Mouse (Mus musculus): Measurements from ENCODE around the gene Skiv2l. TPM values are rescaled to one million over a fixed set of nuclear protein-coding genes. Genes with fewer than 3 reads are reported as not detected.

Gene Skiv2l
- total and polyA plus RNA-seq, 2 experiments from 2014 or later, result 18.7 to 40.3 TPM

GRCm38 (mm10) chr17:34795633-34796032 lies 54.4 kb downstream of the Skiv2l start:
- 0 out of 2 replicates have a peak, but pooled peaks cover 4% of the 10 kb centered on the region for H3K9me3 ChIP-seq (replicated peaks; ENCODE audit: control insufficient read depth, low read length)
- no peak overlapping the region for H3K27ac ChIP-seq (ENCODE audit: low read depth)
- H3K36me3 ChIP-seq (replicated peaks; ENCODE audit: control insufficient read depth, insufficient read depth, low read length), result no peaks in the 10 kb centered on the region
- no peaks in the 10 kb centered on the region for H3K27me3 ChIP-seq (ENCODE audit: control insufficient read depth, insufficient read depth, low read length)
- ATAC-seq (ENCODE audit: insufficient read depth, low read depth) (no peak), DNase-seq (ENCODE audit: low spot score) (no peak)
- TF ChIP-seq EP300 (IDR thresholded peaks at IDR 0.05; ENCODE audit: low read depth), result no peak
- TF ChIP-seq CTCF (IDR thresholded peaks at IDR 0.05; ENCODE audit: low read depth), result peak; percentile 28
- no peak overlapping the region for H3K4me2 ChIP-seq (ENCODE audit: low read depth, low read length)
- H3K9ac ChIP-seq (replicated peaks; ENCODE audit: low read depth, low read length), result no peak overlapping the region
- no peak overlapping the region for H3K4me3 ChIP-seq (ENCODE audit: low read depth, low read length)
- no peaks in the 10 kb centered on the region for H3K4me1 ChIP-seq (ENCODE audit: control insufficient read depth, insufficient read depth)
- WGBS, result 56% methylated on average over 9 of the region's 9 CpGs

- H3K4me3 ChIP-seq (ENCODE audit: low read depth, low read length), result no peak overlapping the region
- 0 out of 2 replicates have a peak, but pooled peaks cover 4% of the 10 kb centered on the region for H3K9me3 ChIP-seq (replicated peaks; ENCODE audit: control insufficient read depth, low read length)
- TF ChIP-seq EP300 (IDR thresholded peaks at IDR 0.05; ENCODE audit: low read depth) (no peak), CTCF (IDR thresholded peaks at IDR 0.05; ENCODE audit: low read depth) (no peak)
- H3K27me3 ChIP-seq (ENCODE audit: control insufficient read depth, insufficient read depth, low read length), result no peaks in the 10 kb centered on the region
- 76% methylated on average over 10 of the region's 10 CpGs for WGBS
- H3K27ac ChIP-seq (ENCODE audit: low read depth), result no peak overlapping the region
- no peak overlapping the region for H3K4me2 ChIP-seq (ENCODE audit: low read depth, low read length)
- DNase-seq (ENCODE audit: low spot score) (no peak), ATAC-seq (ENCODE audit: insufficient read depth, low read depth) (no peak)
- H3K9ac ChIP-seq (replicated peaks; ENCODE audit: low read depth, low read length), result no peak overlapping the region
- H3K36me3 ChIP-seq (replicated peaks; ENCODE audit: control insufficient read depth, insufficient read depth, low read length), result no peaks in the 10 kb centered on the region
- no peaks in the 10 kb centered on the region for H3K4me1 ChIP-seq (ENCODE audit: control insufficient read depth, insufficient read depth)
Measured at GRCm38 (mm10) chr17:34795016-34795415, 55.0 kb downstream of the Skiv2l start.

Small RNAs within 50 kb of the gene (microRNA-seq; reads per million reads assigned to microRNA genes)
- gene Mir6970 (0.54 reads per million), gene Mir6971 (1.8 reads per million, percentile 2 among the genes with 10 or more reads in this experiment), gene Mir6972 (not detected)

Other genes with a start within 250 kb of the Skiv2l start
Only the 30 nearest of the 37 such genes appear.
- 35.7 and 37.4 TPM in 2 replicates for gene Ppt2, start 221.7 kb downstream of the Skiv2l start, total RNA-seq (2014; rRNA removed; ENCODE audit: low replicate concordance)
- 24.0 and 25.7 TPM in 2 replicates for gene Ppt2, start 221.7 kb downstream of the Skiv2l start, polyA plus RNA-seq (2015; fragmentation: Nextera tagmentation; extraction: Ambion mirVana)
- gene Prrt1, start 220.7 kb downstream of the Skiv2l start, total RNA-seq (2014; rRNA removed; ENCODE audit: low replicate concordance), result 0.35 TPM in 1 of 2 replicates, not detected in the other
- gene Prrt1, start 220.7 kb downstream of the Skiv2l start, polyA plus RNA-seq (2015; fragmentation: Nextera tagmentation; extraction: Ambion mirVana), result 0.16 and 0.19 TPM in 2 replicates
- 2.6 and 7.1 TPM in 2 replicates for gene Fkbpl, start 205.4 kb downstream of the Skiv2l start, total RNA-seq (2014; rRNA removed; ENCODE audit: low replicate concordance)
- 12.3 and 13.4 TPM in 2 replicates for gene Fkbpl, start 205.4 kb downstream of the Skiv2l start, polyA plus RNA-seq (2015; fragmentation: Nextera tagmentation; extraction: Ambion mirVana)
- gene Atf6b, start 203.1 kb downstream of the Skiv2l start, total RNA-seq (2014; rRNA removed; ENCODE audit: low replicate concordance), result 15.8 and 16.6 TPM in 2 replicates
- gene Atf6b, start 203.1 kb downstream of the Skiv2l start, polyA plus RNA-seq (2015; fragmentation: Nextera tagmentation; extraction: Ambion mirVana), result 22.5 and 24.3 TPM in 2 replicates
- 24.5 and 26.8 TPM in 2 replicates for gene Tnxb, start 179.7 kb downstream of the Skiv2l start, total RNA-seq (2014; rRNA removed; ENCODE audit: low replicate concordance)
- 1.8 and 2.0 TPM in 2 replicates for gene Tnxb, start 179.7 kb downstream of the Skiv2l start, polyA plus RNA-seq (2015; fragmentation: Nextera tagmentation; extraction: Ambion mirVana)
- gene C4b, start 106.3 kb downstream of the Skiv2l start, total RNA-seq (2014; rRNA removed; ENCODE audit: low replicate concordance), result 0.80 and 0.85 TPM in 2 replicates
- gene C4b, start 106.3 kb downstream of the Skiv2l start, polyA plus RNA-seq (2015; fragmentation: Nextera tagmentation; extraction: Ambion mirVana), result 0.88 and 0.93 TPM in 2 replicates
- gene Cyp21a1, start 45.6 kb downstream of the Skiv2l start, total RNA-seq (2014; rRNA removed; ENCODE audit: low replicate concordance), result not detected in 2 replicates
- not detected in 2 replicates for gene Cyp21a1, start 45.6 kb downstream of the Skiv2l start, polyA plus RNA-seq (2015; fragmentation: Nextera tagmentation; extraction: Ambion mirVana)
- gene Stk19, start 13.3 kb downstream of the Skiv2l start, total RNA-seq (2014; rRNA removed; ENCODE audit: low replicate concordance), result 2.6 and 9.2 TPM in 2 replicates
- gene Stk19, start 13.3 kb downstream of the Skiv2l start, polyA plus RNA-seq (2015; fragmentation: Nextera tagmentation; extraction: Ambion mirVana), result 20.5 and 20.7 TPM in 2 replicates
- 19.2 and 22.3 TPM in 2 replicates for gene Dxo, start 13.2 kb downstream of the Skiv2l start, total RNA-seq (2014; rRNA removed; ENCODE audit: low replicate concordance)
- 23.0 and 24.3 TPM in 2 replicates for gene Dxo, start 13.2 kb downstream of the Skiv2l start, polyA plus RNA-seq (2015; fragmentation: Nextera tagmentation; extraction: Ambion mirVana)
- gene Nelfe, start 181 bp upstream of the Skiv2l start, total RNA-seq (2014; rRNA removed; ENCODE audit: low replicate concordance), result 22.9 and 39.8 TPM in 2 replicates
- 36.3 and 39.9 TPM in 2 replicates for gene Nelfe, start 181 bp upstream of the Skiv2l start, polyA plus RNA-seq (2015; fragmentation: Nextera tagmentation; extraction: Ambion mirVana)
- gene Cfb, start 12.3 kb upstream of the Skiv2l start, total RNA-seq (2014; rRNA removed; ENCODE audit: low replicate concordance), result 1.1 and 2.9 TPM in 2 replicates
- 1.3 and 2.1 TPM in 2 replicates for gene Cfb, start 12.3 kb upstream of the Skiv2l start, polyA plus RNA-seq (2015; fragmentation: Nextera tagmentation; extraction: Ambion mirVana)
- 6.1 and 7.6 TPM in 2 replicates for gene Zbtb12, start 29.3 kb upstream of the Skiv2l start, total RNA-seq (2014; rRNA removed; ENCODE audit: low replicate concordance)
- gene Zbtb12, start 29.3 kb upstream of the Skiv2l start, polyA plus RNA-seq (2015; fragmentation: Nextera tagmentation; extraction: Ambion mirVana), result 0.63 and 0.93 TPM in 2 replicates
- not detected in 2 replicates for gene Gm20547, start 31.8 kb upstream of the Skiv2l start, total RNA-seq (2014; rRNA removed; ENCODE audit: low replicate concordance)
- gene Gm20547, start 31.8 kb upstream of the Skiv2l start, polyA plus RNA-seq (2015; fragmentation: Nextera tagmentation; extraction: Ambion mirVana), result not detected in 2 replicates
- 4.5 and 7.1 TPM in 2 replicates for gene C2, start 48.1 kb upstream of the Skiv2l start, total RNA-seq (2014; rRNA removed; ENCODE audit: low replicate concordance)
- 2.9 and 3.3 TPM in 2 replicates for gene C2, start 48.1 kb upstream of the Skiv2l start, polyA plus RNA-seq (2015; fragmentation: Nextera tagmentation; extraction: Ambion mirVana)
- 80.3 and 95.8 TPM in 2 replicates for gene Ehmt2, start 48.3 kb upstream of the Skiv2l start, total RNA-seq (2014; rRNA removed; ENCODE audit: low replicate concordance)
- gene Ehmt2, start 48.3 kb upstream of the Skiv2l start, polyA plus RNA-seq (2015; fragmentation: Nextera tagmentation; extraction: Ambion mirVana), result 17.5 and 17.6 TPM in 2 replicates
- not detected in 2 replicates for gene Slc44a4, start 64.3 kb upstream of the Skiv2l start, total RNA-seq (2014; rRNA removed; ENCODE audit: low replicate concordance)
- 0.29 TPM in 1 of 2 replicates, not detected in the other for gene Slc44a4, start 64.3 kb upstream of the Skiv2l start, polyA plus RNA-seq (2015; fragmentation: Nextera tagmentation; extraction: Ambion mirVana)
- 30.1 and 79.2 TPM in 2 replicates for gene Neu1, start 81.0 kb upstream of the Skiv2l start, total RNA-seq (2014; rRNA removed; ENCODE audit: low replicate concordance)
- gene Neu1, start 81.0 kb upstream of the Skiv2l start, polyA plus RNA-seq (2015; fragmentation: Nextera tagmentation; extraction: Ambion mirVana), result 18.6 and 19.5 TPM in 2 replicates
- gene Hspa1b, start 109.0 kb upstream of the Skiv2l start, total RNA-seq (2014; rRNA removed; ENCODE audit: low replicate concordance), result 6.0 and 21.6 TPM in 2 replicates
- gene Hspa1b, start 109.0 kb upstream of the Skiv2l start, polyA plus RNA-seq (2015; fragmentation: Nextera tagmentation; extraction: Ambion mirVana), result 0.14 and 0.25 TPM in 2 replicates
- not detected in 2 replicates for gene Gm20481, start 119.7 kb upstream of the Skiv2l start, total RNA-seq (2014; rRNA removed; ENCODE audit: low replicate concordance)
- gene Gm20481, start 119.7 kb upstream of the Skiv2l start, polyA plus RNA-seq (2015; fragmentation: Nextera tagmentation; extraction: Ambion mirVana), result not detected in 2 replicates
- gene Hspa1a, start 121.9 kb upstream of the Skiv2l start, total RNA-seq (2014; rRNA removed; ENCODE audit: low replicate concordance), result 8.2 and 10.2 TPM in 2 replicates
- 2.5 and 2.8 TPM in 2 replicates for gene Hspa1a, start 121.9 kb upstream of the Skiv2l start, polyA plus RNA-seq (2015; fragmentation: Nextera tagmentation; extraction: Ambion mirVana)
- 3.3 and 5.1 TPM in 2 replicates for gene Hspa1l, start 122.5 kb upstream of the Skiv2l start, total RNA-seq (2014; rRNA removed; ENCODE audit: low replicate concordance)
- gene Hspa1l, start 122.5 kb upstream of the Skiv2l start, polyA plus RNA-seq (2015; fragmentation: Nextera tagmentation; extraction: Ambion mirVana), result 1.6 and 1.8 TPM in 2 replicates
- 23.1 and 43.3 TPM in 2 replicates for gene Lsm2, start 131.7 kb upstream of the Skiv2l start, total RNA-seq (2014; rRNA removed; ENCODE audit: low replicate concordance)
- gene Lsm2, start 131.7 kb upstream of the Skiv2l start, polyA plus RNA-seq (2015; fragmentation: Nextera tagmentation; extraction: Ambion mirVana), result 63.5 and 64.2 TPM in 2 replicates
- 61.5 and 92.0 TPM in 2 replicates for gene Vars, start 150.8 kb upstream of the Skiv2l start, total RNA-seq (2014; rRNA removed; ENCODE audit: low replicate concordance)
- gene Vars, start 150.8 kb upstream of the Skiv2l start, polyA plus RNA-seq (2015; fragmentation: Nextera tagmentation; extraction: Ambion mirVana), result 20.4 and 21.7 TPM in 2 replicates
- 0.77 and 0.92 TPM in 2 replicates for gene Vwa7, start 166.4 kb upstream of the Skiv2l start, total RNA-seq (2014; rRNA removed; ENCODE audit: low replicate concordance)
- 0.43 and 0.63 TPM in 2 replicates for gene Vwa7, start 166.4 kb upstream of the Skiv2l start, polyA plus RNA-seq (2015; fragmentation: Nextera tagmentation; extraction: Ambion mirVana)
- 2.1 and 9.6 TPM in 2 replicates for gene Sapcd1, start 177.8 kb upstream of the Skiv2l start, total RNA-seq (2014; rRNA removed; ENCODE audit: low replicate concordance)
- 0.77 and 1.2 TPM in 2 replicates for gene Sapcd1, start 177.8 kb upstream of the Skiv2l start, polyA plus RNA-seq (2015; fragmentation: Nextera tagmentation; extraction: Ambion mirVana)
- 1.2 and 5.0 TPM in 2 replicates for gene Msh5, start 196.5 kb upstream of the Skiv2l start, total RNA-seq (2014; rRNA removed; ENCODE audit: low replicate concordance)
- gene Msh5, start 196.5 kb upstream of the Skiv2l start, polyA plus RNA-seq (2015; fragmentation: Nextera tagmentation; extraction: Ambion mirVana), result 1.4 and 1.7 TPM in 2 replicates
- gene Clic1, start 199.8 kb upstream of the Skiv2l start, total RNA-seq (2014; rRNA removed; ENCODE audit: low replicate concordance), result 194 and 223 TPM in 2 replicates
- 203 and 205 TPM in 2 replicates for gene Clic1, start 199.8 kb upstream of the Skiv2l start, polyA plus RNA-seq (2015; fragmentation: Nextera tagmentation; extraction: Ambion mirVana)
- gene Ddah2, start 208.8 kb upstream of the Skiv2l start, total RNA-seq (2014; rRNA removed; ENCODE audit: low replicate concordance), result 97.1 and 114 TPM in 2 replicates
- gene Ddah2, start 208.8 kb upstream of the Skiv2l start, polyA plus RNA-seq (2015; fragmentation: Nextera tagmentation; extraction: Ambion mirVana), result 128 and 130 TPM in 2 replicates
- not detected in 2 replicates for gene Ly6g6c, start 215.2 kb upstream of the Skiv2l start, total RNA-seq (2014; rRNA removed; ENCODE audit: low replicate concordance)
- not detected in 2 replicates for gene Ly6g6c, start 215.2 kb upstream of the Skiv2l start, polyA plus RNA-seq (2015; fragmentation: Nextera tagmentation; extraction: Ambion mirVana)
- 0.15 TPM in 1 of 2 replicates, not detected in the other for gene Mpig6b, start 216.0 kb upstream of the Skiv2l start, total RNA-seq (2014; rRNA removed; ENCODE audit: low replicate concordance)
- gene Mpig6b, start 216.0 kb upstream of the Skiv2l start, polyA plus RNA-seq (2015; fragmentation: Nextera tagmentation; extraction: Ambion mirVana), result 0.15 and 0.16 TPM in 2 replicates

All from heart, postnatal 0 days (tissue).